Mouse (Mus musculus): ENCODE results near the gene Nfyb. TPM values are rescaled to one million over a fixed set of nuclear protein-coding genes. Genes with fewer than 3 reads are reported as not detected.

Gene Nfyb
- total and polyA plus RNA-seq, 3 experiments: 24.0 to 39.6 (median 26.6) TPM

GRCm38 (mm10) chr10:82762756-82763681, 925 bp downstream of the Nfyb start:
- TF ChIP-seq HCFC1 (IDR thresholded peaks at IDR 0.05; ENCODE audit: low read depth, low read length) (no peak), SIN3A (IDR thresholded peaks at IDR 0.05; ENCODE audit: low read length) (peak; percentile 32)
- Histone ChIP-seq H3K36me3 (replicated peaks in 1 of 2; ENCODE audit: control insufficient read depth in 1 of 2, insufficient read depth in 1 of 2, low read length in 1 of 2) (peaks cover 29 to 35% of the 10 kb centered on the region in 2 experiments), H3K79me2 (replicated peaks; ENCODE audit: control insufficient read depth, extremely low read depth, insufficient read depth, poor library complexity, severe bottlenecking) (peaks cover 42% of the 10 kb centered on the region), H3K27me3 (replicated peaks) (no peaks in the 10 kb centered on the region), H3K4me1 (ENCODE audit: control insufficient read depth in 1 of 2, insufficient read depth in 2 of 2) (peaks cover 12 to 47% of the 10 kb centered on the region in 2 experiments), H3K9ac (ENCODE audit: insufficient read depth, low read depth) (peak overlapping the region; percentile 99), H3K4me2 (ENCODE audit: insufficient read depth, low read depth, poor library complexity, severe bottlenecking) (peak overlapping the region; percentile 87), H3K27ac (ENCODE audit: insufficient read depth, low read depth) (peak overlapping the region; percentile 91; the same call in 1 of the 2 replicates), H3K4me3 (replicated peaks in 1 of 3; ENCODE audit: low read depth in 2 of 3, low read length in 2 of 3, poor library complexity in 1 of 3) (peak overlapping the region; percentile 80 to 94 (median 87)), H3K9me3 (replicated peaks; ENCODE audit: low read length) (no peaks in the 10 kb centered on the region)
- DNase-seq (ENCODE audit: extremely low read depth): peak; percentile 31
- dilution Hi-C loops (cut with MboI; ENCODE audit: extremely low pct_ligation_motif_present, extremely low pct_unique_long_range_greater_than_20kb, low sequenced_read_pairs): no loop called here
- in situ Hi-C loops (cut with MboI; ENCODE audit: low pct_ligation_motif_present, low pct_unique_long_range_greater_than_20kb, low sequenced_read_pairs): no loop called here

GRCm38 (mm10) chr10:82761037-82761811, 2.7 kb downstream of the Nfyb start:
- Histone ChIP-seq H3K9me3 (replicated peaks; ENCODE audit: low read length) (no peaks in the 10 kb centered on the region), H3K4me3 (replicated peaks in 1 of 3; ENCODE audit: low read depth in 2 of 3, low read length in 2 of 3, poor library complexity in 1 of 3) (no peak overlapping the region), H3K27ac (ENCODE audit: insufficient read depth, low read depth) (no peak overlapping the region), H3K36me3 (replicated peaks in 1 of 2; ENCODE audit: control insufficient read depth in 1 of 2, insufficient read depth in 1 of 2, low read length in 1 of 2) (peaks cover 46 to 53% of the 10 kb centered on the region in 2 experiments), H3K9ac (ENCODE audit: insufficient read depth, low read depth) (no peak overlapping the region), H3K4me2 (ENCODE audit: insufficient read depth, low read depth, poor library complexity, severe bottlenecking) (no peak overlapping the region), H3K27me3 (replicated peaks) (no peaks in the 10 kb centered on the region), H3K79me2 (replicated peaks; ENCODE audit: control insufficient read depth, extremely low read depth, insufficient read depth, poor library complexity, severe bottlenecking) (peaks cover 49% of the 10 kb centered on the region), H3K4me1 (ENCODE audit: control insufficient read depth in 1 of 2, insufficient read depth in 2 of 2) (peaks cover 12 to 47% of the 10 kb centered on the region in 2 experiments)
- DNase-seq (ENCODE audit: extremely low read depth): no peak
- TF ChIP-seq USF1 (IDR thresholded peaks at IDR 0.05; ENCODE audit: low read depth, low read length) (no peak), TCF12 (IDR thresholded peaks at IDR 0.05; ENCODE audit: low read depth, low read length) (no peak), MYC (IDR thresholded peaks at IDR 0.05; ENCODE audit: low read depth, low read length) (no peak), MAX (IDR thresholded peaks at IDR 0.05; ENCODE audit: low read length) (no peak), HCFC1 (IDR thresholded peaks at IDR 0.05; ENCODE audit: low read depth, low read length) (no peak), TBP (conservative IDR thresholded peaks at IDR 0.05; ENCODE audit: low read depth, low read length) (no peak), ZKSCAN1 (IDR thresholded peaks at IDR 0.05; ENCODE audit: borderline replicate concordance, low read depth, low read length) (no peak), ZNF384 (IDR thresholded peaks at IDR 0.05; ENCODE audit: low read depth, low read length) (no peak)
- in situ Hi-C loops (cut with MboI; ENCODE audit: low pct_ligation_motif_present, low pct_unique_long_range_greater_than_20kb, low sequenced_read_pairs) (no loop called here), dilution Hi-C loops (cut with MboI; ENCODE audit: extremely low pct_ligation_motif_present, extremely low pct_unique_long_range_greater_than_20kb, low sequenced_read_pairs) (no loop called here)

- Histone ChIP-seq H3K27ac (ENCODE audit: insufficient read depth, low read depth) (no peak overlapping the region), H3K4me1 (ENCODE audit: control insufficient read depth in 1 of 2, insufficient read depth in 2 of 2) (peaks cover 10 to 42% of the 10 kb centered on the region in 2 experiments), H3K4me2 (ENCODE audit: insufficient read depth, low read depth, poor library complexity, severe bottlenecking) (no peak overlapping the region), H3K9me3 (replicated peaks; ENCODE audit: low read length) (no peaks in the 10 kb centered on the region), H3K4me3 (replicated peaks in 1 of 3; ENCODE audit: low read depth in 2 of 3, low read length in 2 of 3, poor library complexity in 1 of 3) (no peak overlapping the region), H3K36me3 (replicated peaks in 1 of 2; ENCODE audit: control insufficient read depth in 1 of 2, insufficient read depth in 1 of 2, low read length in 1 of 2) (peaks cover 57 to 66% of the 10 kb centered on the region in 2 experiments), H3K27me3 (replicated peaks) (no peaks in the 10 kb centered on the region), H3K9ac (ENCODE audit: insufficient read depth, low read depth) (no peak overlapping the region), H3K79me2 (replicated peaks; ENCODE audit: control insufficient read depth, extremely low read depth, insufficient read depth, poor library complexity, severe bottlenecking) (peaks cover 49% of the 10 kb centered on the region)
- DNase-seq (ENCODE audit: extremely low read depth): no peak
- TF ChIP-seq RAD21 (IDR thresholded peaks at IDR 0.05; ENCODE audit: low read depth, low read length) (no peak), MYC (IDR thresholded peaks at IDR 0.05; ENCODE audit: low read depth, low read length) (no peak)
- dilution Hi-C loops (cut with MboI; ENCODE audit: extremely low pct_ligation_motif_present, extremely low pct_unique_long_range_greater_than_20kb, low sequenced_read_pairs) (no loop called here), in situ Hi-C loops (cut with MboI; ENCODE audit: low pct_ligation_motif_present, low pct_unique_long_range_greater_than_20kb, low sequenced_read_pairs) (no loop called here)
These were observed 4.2 kb downstream of the Nfyb start for GRCm38 (mm10) chr10:82759706-82760105.

All from CH12.LX (cell line).